Mouse (Mus musculus) left cerebral cortex, adult 2 months (tissue): ENCODE measurements around the gene Uap1. TPM values are rescaled to one million over a fixed set of nuclear protein-coding genes. Genes with fewer than 3 reads are reported as not detected.

Experiments used
- total RNA-seq, 2 experiments: library from RNA; stranded (reverse); gene quantifications; 2 replicates each; pipeline ENCODE4 v1.2.3; 2021

Gene Uap1
- total RNA-seq, 2 experiments from 2014 or later: 55.7 to 60.9 TPM

Other genes with a start within 250 kb of the Uap1 start
- gene Ccdc190, start 246.3 kb downstream of the Uap1 start, total RNA-seq: 10 to 100 TPM; 15.3 to 21.5 TPM
- gene Hsd17b7, start 205.7 kb downstream of the Uap1 start, total RNA-seq: 10 to 100 TPM; 16.7 to 18.0 TPM
- gene Ddr2, start 64.2 kb downstream of the Uap1 start, total RNA-seq: 1 to 10 TPM; 5.7 to 7.2 TPM
- gene Uhmk1, start 40.4 kb upstream of the Uap1 start, total RNA-seq: 100 to 1,000 TPM; 140 to 141 TPM
- not detected for gene Sh2d1b2, start 57.8 kb upstream of the Uap1 start, total RNA-seq
- not detected for gene Sh2d1b1, start 102.4 kb upstream of the Uap1 start, total RNA-seq
- 1 to 10 TPM; 2.5 to 3.6 TPM for gene Gm7694, start 131.4 kb upstream of the Uap1 start, total RNA-seq
- not detected for gene Spata46, start 133.8 kb upstream of the Uap1 start, total RNA-seq